Mouse (Mus musculus): ENCODE results near the gene Marcksl1.

The Marcksl1 gene

GRCm38 (mm10) chr4:129561184-129561583 is 47.8 kb downstream of the Marcksl1 start:
- no peak for DNase-seq (ENCODE audit: low read depth, low spot score)
- no peaks in the 10 kb centered on the region for H3K27me3 ChIP-seq (ENCODE audit: control insufficient read depth, insufficient read depth, low read length, poor library complexity, severe bottlenecking)
- no peaks in the 10 kb centered on the region for H3K36me3 ChIP-seq (ENCODE audit: control insufficient read depth, insufficient read depth, low read length, poor library complexity, severe bottlenecking)

- no peak for DNase-seq (ENCODE audit: low read depth, low spot score)
- no peaks in the 10 kb centered on the region for H3K27me3 ChIP-seq (ENCODE audit: control insufficient read depth, insufficient read depth, low read length, poor library complexity, severe bottlenecking)
- no peaks in the 10 kb centered on the region for H3K36me3 ChIP-seq (ENCODE audit: control insufficient read depth, insufficient read depth, low read length, poor library complexity, severe bottlenecking)
Measured at GRCm38 (mm10) chr4:129563718-129564117, 50.3 kb downstream of the Marcksl1 start.

DNA sequence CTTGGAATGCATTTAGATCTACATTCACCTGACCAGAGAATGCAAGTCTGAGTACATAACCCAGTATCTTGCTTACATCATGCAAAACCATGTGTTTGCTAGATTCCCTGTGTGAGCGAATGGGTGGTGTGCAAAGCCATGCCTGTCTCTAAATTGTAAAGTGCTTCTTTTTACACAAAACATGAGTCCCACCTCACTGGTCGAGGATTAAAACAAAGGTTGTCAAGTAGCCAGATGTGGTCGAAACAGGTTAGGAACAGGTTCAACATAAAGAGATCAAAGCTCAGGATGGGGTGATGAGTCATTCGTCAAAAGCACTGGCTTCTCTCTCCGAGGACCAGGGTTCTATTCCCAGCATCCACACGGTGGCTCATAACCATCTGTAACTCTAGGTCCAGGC is 51.8 kb downstream of the Marcksl1 start:
- Histone ChIP-seq H3K27me3 (ENCODE audit: control insufficient read depth, insufficient read depth, low read length, poor library complexity, severe bottlenecking) (no peaks in the 10 kb centered on the region), H3K36me3 (ENCODE audit: control insufficient read depth, insufficient read depth, low read length, poor library complexity, severe bottlenecking) (no peaks in the 10 kb centered on the region)
- no peak for DNase-seq (ENCODE audit: low read depth, low spot score)

Data from splenic B cell, adult 2 months (primary cell).